Mouse (Mus musculus) liver, embryonic 13.5 days (tissue): ENCODE data around the gene Xrcc3. TPM values are rescaled to one million over a fixed set of nuclear protein-coding genes. Genes with fewer than 3 reads are reported as not detected.

Source experiments
- ATAC-seq: fragments of 200-750 bp; cut with Nextera tagmentation; 2 replicates; pipeline ENCODE4 v1.8.0; 2017; ENCODE audit warnings: low read depth, mild to moderate bottlenecking, moderate number of reproducible peaks, moderate library complexity
- DNase-seq: peaks from one replicate; pipeline ENCODE4 v3.0.0; 2022
- H3K27ac ChIP-seq: fragments of 300-500 bp; sonication (generic); 2 replicates; pipeline ENCODE4 v1.5.1; 2015; ENCODE audit warnings: moderate library complexity, mild to moderate bottlenecking, inconsistent platforms
- H3K27me3 ChIP-seq: fragments of 300-500 bp; sonication (generic); 2 replicates; pipeline ENCODE4 v1.6.1; 2015; ENCODE audit warnings: mild to moderate bottlenecking, inconsistent platforms
- H3K36me3 ChIP-seq: fragments of 300-500 bp; sonication (generic); 2 replicates; pipeline ENCODE4 v1.6.1; 2015; ENCODE audit warnings: mild to moderate bottlenecking, inconsistent platforms
- H3K4me1 ChIP-seq: fragments of 300-500 bp; sonication (generic); replicated peaks from 2 replicates; pipeline ENCODE4 v1.6.1; 2015; ENCODE audit warnings: inconsistent platforms
- H3K4me2 ChIP-seq: fragments of 300-500 bp; sonication (generic); 2 replicates; pipeline ENCODE4 v1.6.1; 2015; ENCODE audit warnings: inconsistent platforms, mild to moderate bottlenecking, moderate library complexity
- H3K4me3 ChIP-seq: fragments of 300-500 bp; sonication (generic); replicated peaks from 2 replicates; pipeline ENCODE4 v1.5.1; 2015; ENCODE audit warnings: mild to moderate bottlenecking, inconsistent platforms
- H3K9ac ChIP-seq: fragments of 300-500 bp; sonication (generic); 2 replicates; pipeline ENCODE4 v1.6.1; 2015; ENCODE audit warnings: mild to moderate bottlenecking, inconsistent platforms
- H3K9me3 ChIP-seq: fragments of 300-500 bp; sonication (generic); replicated peaks from 2 replicates; pipeline ENCODE4 v1.6.1; 2016; ENCODE audit warnings: inconsistent platforms
- WGBS: fragments of 180-500 bp; shearing (Covaris S2); methylation state at CpG from one replicate; pipeline ENCODE4 v1.1.7; 2015; ENCODE audit not compliant: insufficient replicate concordance; 5-methylcytosine and 5-hydroxymethylcytosine counted together
- polyA plus RNA-seq: library from polyadenylated mRNA; unstranded; fragments of >200 nt; fragmentation: Nextera tagmentation; extraction: Ambion mirVana; gene quantifications from 2 replicates; pipeline ENCODE4 v1.2.1, GENCODE M21; 2015

Gene Xrcc3
- polyA plus RNA-seq, 1 experiment from 2014 or later, result 3.9 TPM

DNA sequence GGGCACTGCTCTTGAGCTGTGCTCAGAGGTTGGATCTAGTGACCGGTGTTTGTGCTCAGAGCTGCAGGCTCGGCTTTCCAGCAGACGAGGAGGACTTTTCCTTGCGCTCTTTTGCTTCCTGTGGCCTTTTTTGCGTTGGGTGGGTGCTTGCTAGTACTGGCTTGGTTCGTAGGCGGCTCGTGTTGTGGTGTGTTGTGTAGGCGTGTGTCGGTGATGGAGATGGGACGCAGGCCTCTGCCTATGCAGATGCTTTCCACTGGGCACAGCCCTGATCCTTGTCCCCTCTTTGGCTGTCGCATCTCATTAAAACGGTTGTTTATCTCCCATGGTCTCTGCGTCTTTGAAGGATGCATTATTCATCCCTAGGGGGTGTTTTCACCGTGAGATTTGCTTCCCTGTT, 38.8 kb downstream of the Xrcc3 start:
- no peak overlapping the region for H3K4me2 ChIP-seq
- peaks cover 3% of the 10 kb centered on the region; the same call in 1 of the 2 replicates for H3K4me1 ChIP-seq
- DNase-seq, result no peak
- H3K9ac ChIP-seq, result no peak overlapping the region
- no peak overlapping the region for H3K27ac ChIP-seq
- H3K4me3 ChIP-seq, result no peak overlapping the region
- WGBS, result 90% methylated on average over 15 of the region's 15 CpGs
- ATAC-seq, result no peak
- H3K36me3 ChIP-seq, result peaks cover 86% of the 10 kb centered on the region
- no peaks in the 10 kb centered on the region for H3K27me3 ChIP-seq
- no peaks in the 10 kb centered on the region for H3K9me3 ChIP-seq

DNA sequence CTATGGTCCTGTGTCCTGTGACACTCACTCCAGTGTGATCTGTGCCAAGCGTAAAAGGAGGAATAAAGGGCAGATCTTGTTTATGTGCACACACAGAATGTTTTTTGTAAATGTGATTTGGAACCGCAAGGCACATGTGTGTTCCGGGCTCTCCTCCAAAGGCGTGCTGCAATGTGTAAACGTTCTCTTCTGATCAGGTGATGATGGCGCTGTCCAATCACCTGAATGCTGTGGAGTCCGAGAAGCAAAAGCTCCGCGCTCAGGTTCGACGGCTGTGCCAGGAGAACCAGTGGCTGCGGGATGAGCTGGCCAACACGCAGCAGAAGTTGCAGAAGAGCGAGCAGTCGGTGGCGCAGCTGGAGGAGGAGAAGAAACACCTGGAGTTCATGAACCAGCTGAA, 39.5 kb downstream of the Xrcc3 start:
- Histone ChIP-seq H3K9me3 (no peaks in the 10 kb centered on the region), H3K27ac (no peak overlapping the region), H3K4me3 (no peak overlapping the region), H3K9ac (no peak overlapping the region), H3K36me3 (peaks cover 83% of the 10 kb centered on the region), H3K4me2 (no peak overlapping the region), H3K4me1 (peaks cover 10% of the 10 kb centered on the region), H3K27me3 (no peaks in the 10 kb centered on the region)
- ATAC-seq, result no peak
- no peak for DNase-seq
- 91% methylated on average over 16 of the region's 16 CpGs for WGBS

DNA sequence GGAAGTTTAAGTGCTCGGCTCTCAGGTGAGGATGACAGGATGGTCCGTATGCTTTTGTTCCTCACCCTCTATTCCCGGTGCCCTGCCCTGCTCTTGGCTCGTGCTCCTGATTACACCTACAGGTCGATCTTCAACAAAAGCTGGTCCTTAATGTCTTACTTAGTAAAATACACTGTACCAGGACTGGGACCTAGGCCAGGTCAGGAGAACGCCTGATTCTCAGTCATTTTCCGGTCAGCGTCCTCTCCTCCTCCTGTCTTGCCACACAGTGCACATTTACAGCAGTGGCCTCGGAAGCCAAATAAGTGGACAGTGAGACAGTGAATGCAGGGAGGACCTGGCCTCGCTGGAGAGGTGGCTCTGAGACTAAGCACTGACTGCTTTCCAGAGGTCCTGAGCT, 43.0 kb downstream of the Xrcc3 start:
- WGBS, result 79% methylated on average over 10 of the region's 10 CpGs
- no peak overlapping the region for H3K27ac ChIP-seq
- no peaks in the 10 kb centered on the region for H3K9me3 ChIP-seq
- no peaks in the 10 kb centered on the region for H3K27me3 ChIP-seq
- no peak overlapping the region for H3K9ac ChIP-seq
- no peak overlapping the region for H3K4me3 ChIP-seq
- H3K4me2 ChIP-seq, result no peak overlapping the region
- peaks cover 61% of the 10 kb centered on the region for H3K36me3 ChIP-seq
- peaks cover 32% of the 10 kb centered on the region for H3K4me1 ChIP-seq
- ATAC-seq (no peak), DNase-seq (no peak)

DNA sequence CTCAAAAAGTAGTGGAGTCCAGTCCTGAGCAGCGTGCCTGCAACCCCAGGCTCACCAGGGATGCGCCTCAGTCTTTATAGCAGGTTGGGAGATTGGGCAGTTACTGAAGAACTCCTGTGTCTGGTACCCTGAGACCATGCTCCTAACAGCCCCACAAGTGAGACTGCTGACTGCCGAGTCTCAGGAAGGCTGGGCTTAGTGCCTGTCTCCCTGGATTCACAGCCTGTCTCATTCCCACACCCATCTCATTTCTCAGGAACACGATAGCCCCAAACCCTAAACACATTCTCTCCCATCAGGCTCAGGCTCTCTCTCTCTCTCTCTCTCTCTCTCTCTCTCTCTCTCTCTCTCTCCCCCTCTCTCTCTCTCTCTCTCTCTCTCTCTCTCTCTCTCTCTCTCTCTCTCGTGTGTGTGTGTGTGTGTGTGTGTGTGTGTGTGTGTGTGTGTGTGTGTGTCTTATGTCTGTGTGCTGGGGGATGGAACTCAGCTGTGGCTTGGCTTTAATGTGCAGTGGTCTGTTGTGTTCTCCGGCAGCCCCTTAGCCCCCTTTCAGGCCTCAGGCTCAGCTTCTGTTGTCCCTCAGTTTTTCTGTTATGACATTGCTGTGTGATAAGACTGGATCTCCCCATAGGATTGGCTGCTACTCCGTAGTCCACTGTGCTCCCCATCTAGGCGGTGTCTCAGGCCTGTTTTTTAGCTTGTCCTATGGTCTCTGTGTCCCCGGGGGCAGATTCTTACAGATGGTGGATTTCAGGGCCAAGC, 43.7 kb downstream of the Xrcc3 start:
- H3K27ac ChIP-seq, result no peak overlapping the region
- WGBS, result 70% methylated on average over 8 of the region's 9 CpGs
- H3K9ac ChIP-seq, result no peak overlapping the region
- no peaks in the 10 kb centered on the region for H3K9me3 ChIP-seq
- no peak overlapping the region for H3K4me3 ChIP-seq
- H3K4me1 ChIP-seq, result peaks cover 34% of the 10 kb centered on the region
- DNase-seq (no peak), ATAC-seq (no peak)
- H3K36me3 ChIP-seq, result peaks cover 54% of the 10 kb centered on the region
- H3K27me3 ChIP-seq, result no peaks in the 10 kb centered on the region
- no peak overlapping the region for H3K4me2 ChIP-seq

DNA sequence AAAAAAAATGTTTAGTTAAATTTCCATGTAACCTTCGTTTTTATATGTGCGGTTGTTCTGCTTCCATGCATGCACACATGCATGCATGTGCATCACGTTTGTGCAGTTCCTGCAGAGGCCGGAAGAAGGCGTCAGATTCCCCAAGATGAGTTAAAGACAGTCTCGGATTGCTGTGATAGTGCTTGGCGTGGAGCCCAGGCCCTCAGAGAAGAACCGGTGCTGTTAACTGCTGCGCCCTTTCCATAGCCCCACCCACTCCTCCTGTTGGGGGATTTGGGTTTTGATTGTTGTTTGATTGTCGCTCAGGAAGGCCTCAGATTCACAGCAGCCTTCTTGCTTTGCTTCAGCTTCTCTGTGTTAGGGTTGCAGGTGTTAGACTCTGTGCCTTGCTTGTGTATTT, 44.4 kb downstream of the Xrcc3 start:
- 0 out of 2 replicates have a peak, but pooled peaks have one; percentile 26 for ATAC-seq
- WGBS, result 50% methylated on average over 10 of the region's 10 CpGs
- Histone ChIP-seq H3K4me1 (peaks cover 34% of the 10 kb centered on the region), H3K27me3 (no peaks in the 10 kb centered on the region), H3K27ac (no peak overlapping the region), H3K36me3 (peaks cover 47% of the 10 kb centered on the region), H3K9me3 (no peaks in the 10 kb centered on the region), H3K4me2 (no peak overlapping the region), H3K9ac (no peak overlapping the region), H3K4me3 (no peak overlapping the region)
- no peak for DNase-seq

DNA sequence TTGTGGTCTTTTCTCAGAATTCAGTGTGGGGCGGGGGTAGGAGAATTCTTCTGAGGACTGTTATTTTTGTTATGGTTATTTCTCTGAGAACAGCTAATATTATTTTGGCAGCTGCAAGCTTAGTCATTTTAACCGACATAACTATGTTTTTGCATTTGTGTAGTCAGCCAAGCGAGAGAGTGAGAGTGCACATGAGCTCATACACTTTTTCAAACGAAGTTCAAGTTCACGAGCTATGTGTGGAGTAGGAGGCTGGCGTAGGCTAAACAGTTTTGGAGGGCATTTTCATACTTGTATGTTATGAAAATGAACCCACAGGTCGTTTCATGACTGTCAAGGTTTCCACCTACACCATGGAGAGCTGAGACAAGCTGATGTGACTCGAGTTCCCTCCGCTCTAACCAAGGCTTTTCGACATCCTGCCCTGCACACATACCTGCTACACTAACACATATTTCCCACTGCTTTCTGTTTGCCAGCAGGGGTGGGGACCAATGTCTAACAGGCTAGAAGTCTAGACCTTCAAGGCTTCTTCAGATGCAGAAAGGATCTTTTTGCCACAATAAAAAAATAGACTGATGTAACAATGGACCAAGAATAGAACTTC, 45.2 kb downstream of the Xrcc3 start:
- DNase-seq (no peak), ATAC-seq (no peak)
- Histone ChIP-seq H3K4me1 (peaks cover 35% of the 10 kb centered on the region), H3K4me3 (no peak overlapping the region), H3K27me3 (no peaks in the 10 kb centered on the region), H3K36me3 (peaks cover 40% of the 10 kb centered on the region), H3K9ac (no peak overlapping the region), H3K27ac (no peak overlapping the region), H3K9me3 (no peaks in the 10 kb centered on the region), H3K4me2 (no peak overlapping the region)
- WGBS, result 78% methylated on average over 10 of the region's 10 CpGs

DNA sequence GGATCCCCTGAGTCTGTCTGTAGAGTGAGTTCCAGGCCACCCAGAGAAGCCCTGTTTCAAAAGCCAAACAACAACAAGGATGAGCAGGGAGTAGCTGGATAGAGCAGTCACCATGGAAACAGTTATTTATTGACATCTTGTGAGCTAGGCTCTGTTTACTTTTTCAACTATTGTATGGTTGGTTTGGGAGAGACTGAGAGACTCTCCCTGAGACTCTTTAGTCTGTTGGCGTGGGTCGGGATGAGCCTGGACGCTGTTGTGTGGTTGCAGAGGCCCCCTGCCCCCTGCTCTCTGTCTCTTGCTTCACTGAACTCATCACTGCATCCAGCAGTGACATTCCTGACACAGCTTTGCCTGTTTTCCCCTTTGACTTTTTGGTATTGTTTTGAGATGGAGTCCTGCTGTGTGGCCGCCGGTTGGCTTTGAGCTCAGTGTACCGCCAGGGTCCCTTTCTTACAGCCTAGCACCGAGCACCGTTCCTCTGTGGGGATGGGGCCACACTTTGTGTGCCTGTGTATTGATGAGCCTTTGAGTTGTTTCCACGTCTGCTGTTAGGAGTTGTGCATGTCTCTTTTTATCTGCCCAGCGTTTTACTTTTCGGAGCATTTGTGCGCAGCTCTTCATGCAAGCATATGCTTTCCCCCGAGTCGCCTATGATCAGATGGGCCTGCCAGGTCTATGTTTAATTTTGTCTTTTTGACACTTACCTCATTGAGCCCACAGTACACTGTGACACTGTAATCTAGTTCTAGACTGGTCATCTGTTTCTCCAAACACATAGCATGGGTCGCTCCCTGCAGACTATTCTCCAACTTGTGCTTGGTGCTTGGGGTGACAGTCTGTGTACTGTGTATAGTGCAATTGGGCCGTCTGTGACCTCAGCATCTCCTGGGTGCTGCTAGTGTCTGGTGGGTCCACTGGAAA, 47.1 kb downstream of the Xrcc3 start:
- Histone ChIP-seq H3K4me1 (peaks cover 47% of the 10 kb centered on the region), H3K9me3 (no peaks in the 10 kb centered on the region), H3K9ac (no peak overlapping the region), H3K27me3 (no peaks in the 10 kb centered on the region), H3K4me3 (no peak overlapping the region), H3K36me3 (peaks cover 29% of the 10 kb centered on the region), H3K27ac (no peak overlapping the region), H3K4me2 (no peak overlapping the region)
- 73% methylated on average over 16 of the region's 16 CpGs for WGBS
- DNase-seq, result no peak
- ATAC-seq, result no peak

DNA sequence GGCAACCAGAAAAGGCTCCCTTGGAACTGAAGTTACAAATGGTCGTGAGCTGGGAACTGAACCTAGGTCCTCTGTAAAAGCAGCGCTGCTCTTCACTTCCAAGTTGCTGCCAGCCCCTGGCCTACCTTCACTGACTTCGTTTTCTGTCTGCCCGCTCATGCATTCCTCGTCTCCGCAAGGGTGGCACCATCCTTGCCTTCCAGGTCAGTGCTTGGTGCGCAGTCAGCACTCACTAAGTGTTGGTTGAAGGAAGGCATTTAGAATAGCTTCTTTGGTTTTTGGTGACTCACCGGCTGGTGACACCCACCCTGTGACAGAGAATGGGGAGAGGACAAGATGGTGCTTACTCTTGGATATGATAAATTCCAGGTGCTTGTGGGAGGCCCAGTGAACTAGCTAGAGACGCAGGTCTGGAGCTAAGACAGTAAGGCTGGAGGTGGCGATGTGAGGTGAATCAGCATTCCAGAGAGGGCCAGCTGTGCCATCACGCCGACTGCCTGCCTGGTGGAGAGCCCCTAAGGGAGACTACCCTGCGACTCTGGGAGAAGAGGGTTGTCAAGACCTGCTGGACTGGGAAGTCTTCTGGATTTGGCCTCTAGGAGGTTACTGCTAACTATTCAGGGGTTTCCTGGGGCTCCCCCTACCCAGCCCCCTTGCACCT, 50.9 kb downstream of the Xrcc3 start:
- Histone ChIP-seq H3K4me2 (no peak overlapping the region), H3K36me3 (peaks cover 10% of the 10 kb centered on the region), H3K27me3 (no peaks in the 10 kb centered on the region), H3K27ac (no peak overlapping the region), H3K9ac (no peak overlapping the region), H3K9me3 (no peaks in the 10 kb centered on the region), H3K4me3 (no peak overlapping the region), H3K4me1 (peaks cover 63% of the 10 kb centered on the region)
- 87% methylated on average over 13 of the region's 13 CpGs for WGBS
- no peak for DNase-seq
- no peak for ATAC-seq

DNA sequence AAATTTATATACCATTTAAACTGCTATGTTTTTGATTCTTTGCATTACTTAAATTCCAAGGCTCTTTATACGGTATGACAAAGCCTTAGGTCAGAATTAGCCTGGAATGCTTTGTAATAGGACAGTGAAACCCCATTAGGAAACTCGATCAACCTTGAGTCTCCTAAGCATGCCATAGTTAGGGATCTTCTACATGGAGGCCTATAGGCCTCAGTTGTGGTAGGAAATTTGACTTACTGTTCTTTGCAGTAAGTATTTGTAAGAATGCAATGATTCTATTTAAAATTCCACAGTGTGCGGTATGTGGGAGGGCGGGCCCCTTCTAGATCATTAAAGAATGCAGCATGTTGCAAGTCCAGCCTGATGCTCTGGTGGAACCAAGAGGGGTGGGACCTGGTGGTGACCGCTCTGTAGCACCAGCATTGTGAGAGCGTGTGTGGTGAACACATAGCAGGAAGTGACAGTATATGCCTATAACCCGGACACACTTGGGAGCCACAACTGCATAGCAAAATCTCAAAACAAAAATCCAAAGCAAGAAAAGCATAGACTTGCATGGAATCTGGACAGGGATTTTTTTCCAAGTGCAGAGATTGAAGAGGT, 53.3 kb downstream of the Xrcc3 start:
- Histone ChIP-seq H3K27ac (no peak overlapping the region; the same call in 1 of the 2 replicates), H3K4me1 (peaks cover 61% of the 10 kb centered on the region), H3K4me2 (peak overlapping the region; percentile 91), H3K36me3 (peaks cover 9% of the 10 kb centered on the region), H3K9me3 (no peaks in the 10 kb centered on the region), H3K27me3 (0 out of 2 replicates have a peak, but pooled peaks cover 5% of the 10 kb centered on the region), H3K4me3 (peak overlapping the region; percentile 93; the same call in 1 of the 2 replicates), H3K9ac (peak overlapping the region; percentile 91; the same call in 1 of the 2 replicates)
- no peak for ATAC-seq
- 76% methylated on average over 7 of the region's 7 CpGs for WGBS
- no peak for DNase-seq

DNA sequence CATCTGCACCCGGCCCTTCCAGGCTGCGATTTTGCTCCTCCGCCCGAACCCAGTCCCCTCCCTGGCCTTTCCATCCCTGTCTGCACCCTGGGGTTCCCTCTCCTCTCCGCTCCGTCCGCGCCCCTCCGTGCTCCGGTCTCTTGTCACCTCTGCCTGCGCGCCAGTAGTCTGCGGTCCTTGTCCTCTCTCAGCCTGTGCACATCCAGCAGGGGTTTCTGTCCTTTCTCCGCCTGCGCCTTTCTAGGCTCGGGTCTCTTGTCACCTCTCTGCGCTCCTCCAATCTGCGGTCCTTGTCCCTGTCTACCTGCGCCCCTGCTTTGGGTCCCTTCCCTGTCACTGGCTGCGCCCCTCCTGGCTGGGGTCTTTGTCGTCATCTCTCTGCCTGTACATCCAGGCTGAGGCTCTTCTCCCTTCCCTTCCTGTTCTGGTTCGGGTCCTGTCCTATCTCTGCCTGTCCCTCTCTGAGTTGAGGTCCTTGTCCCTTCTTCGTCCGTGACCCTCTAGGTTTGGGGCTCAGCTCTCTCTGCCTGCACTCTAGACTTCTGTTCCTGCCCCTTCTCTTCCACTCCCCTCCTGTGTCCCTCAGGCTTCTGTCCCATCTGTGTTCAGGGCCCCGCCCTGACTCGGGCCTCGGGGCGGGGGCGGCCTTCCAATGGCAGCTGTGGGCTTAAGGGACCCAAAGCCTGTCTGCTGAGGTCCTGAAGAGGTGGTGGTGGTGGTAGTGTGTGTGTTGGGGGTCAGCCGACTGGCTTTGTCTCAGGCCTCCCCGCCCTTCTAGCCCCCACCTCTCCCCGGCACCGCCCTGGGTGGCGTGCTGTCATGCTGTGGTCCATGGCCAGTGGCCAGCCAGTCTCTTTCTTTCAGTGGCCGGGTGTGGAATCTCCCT, 54.3 kb downstream of the Xrcc3 start:
- 5% methylated on average over 35 of the region's 35 CpGs for WGBS
- no peaks in the 10 kb centered on the region for H3K9me3 ChIP-seq
- ATAC-seq (peak; percentile 56), DNase-seq (no peak)
- peak overlapping the region; percentile 91 for H3K9ac ChIP-seq
- peak overlapping the region; percentile 93 for H3K4me3 ChIP-seq
- H3K27ac ChIP-seq, result peak overlapping the region; percentile 83
- peaks cover 70% of the 10 kb centered on the region for H3K4me1 ChIP-seq
- peaks cover 9% of the 10 kb centered on the region for H3K36me3 ChIP-seq
- 0 out of 2 replicates have a peak, but pooled peaks cover 5% of the 10 kb centered on the region for H3K27me3 ChIP-seq
- peak overlapping the region; percentile 91 for H3K4me2 ChIP-seq
